Mouse (Mus musculus) erythroblast, adult 5-6 weeks (primary cell): ENCODE data around the gene Tmem38a. TPM values are rescaled to one million over a fixed set of nuclear protein-coding genes. Genes with fewer than 3 reads are reported as not detected.

ENCODE experiments used
- ATAC-seq: replicated peaks from 2 replicates; pipeline ENCODE4 v1.8.0; 2016; ENCODE audit warnings: moderate number of reproducible peaks, mild to moderate bottlenecking, moderate TSS enrichment, inconsistent platforms; ENCODE audit not compliant: poor library complexity, low FRiP score, severe bottlenecking
- total RNA-seq, 2 experiments: library from RNA; stranded (forward) in 1 of 2; stranded (reverse) in 1 of 2; fragments of 150-400 nt in 1 of 2; fragments of 200-764, 138-1000 nt in 1 of 2; gene quantifications; 2 replicates each; pipeline versions ENCODE4 v1.2.3 to v1.2.4; 2015 to 2017; ENCODE audit warnings: low replicate concordance in 2 of 2

Tmem38a gene
- total RNA-seq, 2 experiments from 2014 or later: 1.7 TPM; not detected in 1

GRCm38 (mm10) chr8:72579374-72579773, 7.5 kb downstream of the Tmem38a start:
- no peak for ATAC-seq

- ATAC-seq: no peak
These were observed 11.4 kb downstream of the Tmem38a start for GRCm38 (mm10) chr8:72583056-72583771.

GRCm38 (mm10) chr8:72584390-72584789, 12.5 kb downstream of the Tmem38a start:
- no peak for ATAC-seq

GRCm38 (mm10) chr8:72587806-72588205, 16.0 kb downstream of the Tmem38a start:
- no peak for ATAC-seq

GRCm38 (mm10) chr8:72588865-72589264, 17.0 kb downstream of the Tmem38a start:
- ATAC-seq: no peak

GRCm38 (mm10) chr8:72589286-72589685, 17.4 kb downstream of the Tmem38a start:
- no peak for ATAC-seq

GRCm38 (mm10) chr8:72590198-72590597, 18.3 kb downstream of the Tmem38a start:
- peak; percentile 72 for ATAC-seq

Other genes with a start within 250 kb of the Tmem38a start
- gene Eps15l1, start 150.6 kb upstream of the Tmem38a start, total RNA-seq (2015; ENCODE audit: low replicate concordance): 59.4 and 72.1 TPM in 2 replicates
- gene Eps15l1, start 150.6 kb upstream of the Tmem38a start, total RNA-seq (2017; ENCODE audit: low replicate concordance): 51.5 and 52.3 TPM in 2 replicates
- not detected in 2 replicates for gene Calr3, start 128.2 kb upstream of the Tmem38a start, total RNA-seq (2015; ENCODE audit: low replicate concordance)
- gene Calr3, start 128.2 kb upstream of the Tmem38a start, total RNA-seq (2017; ENCODE audit: low replicate concordance): 0.77 TPM in 1 of 2 replicates, not detected in the other
- gene 1700030K09Rik, start 128.2 kb upstream of the Tmem38a start, total RNA-seq (2015; ENCODE audit: low replicate concordance): 0.38 and 0.63 TPM in 2 replicates
- gene 1700030K09Rik, start 128.2 kb upstream of the Tmem38a start, total RNA-seq (2017; ENCODE audit: low replicate concordance): 0.60 and 2.4 TPM in 2 replicates
- 25.7 and 29.0 TPM in 2 replicates for gene Cherp, start 96.8 kb upstream of the Tmem38a start, total RNA-seq (2015; ENCODE audit: low replicate concordance)
- gene Cherp, start 96.8 kb upstream of the Tmem38a start, total RNA-seq (2017; ENCODE audit: low replicate concordance): 6.0 and 7.7 TPM in 2 replicates
- 11.3 and 11.9 TPM in 2 replicates for gene Slc35e1, start 79.4 kb upstream of the Tmem38a start, total RNA-seq (2015; ENCODE audit: low replicate concordance)
- gene Slc35e1, start 79.4 kb upstream of the Tmem38a start, total RNA-seq (2017; ENCODE audit: low replicate concordance): 18.8 and 21.6 TPM in 2 replicates
- 4.2 and 4.8 TPM in 2 replicates for gene Med26, start 23.8 kb upstream of the Tmem38a start, total RNA-seq (2015; ENCODE audit: low replicate concordance)
- gene Med26, start 23.8 kb upstream of the Tmem38a start, total RNA-seq (2017; ENCODE audit: low replicate concordance): 3.2 and 3.8 TPM in 2 replicates
- 15.9 and 46.7 TPM in 2 replicates for gene Smim7, start 967 bp upstream of the Tmem38a start, total RNA-seq (2015; ENCODE audit: low replicate concordance)
- 21.3 and 22.9 TPM in 2 replicates for gene Smim7, start 967 bp upstream of the Tmem38a start, total RNA-seq (2017; ENCODE audit: low replicate concordance)
- gene Nwd1, start 74.7 kb downstream of the Tmem38a start, total RNA-seq (2015; ENCODE audit: low replicate concordance): 0.58 and 0.84 TPM in 2 replicates
- 0.14 and 1.3 TPM in 2 replicates for gene Nwd1, start 74.7 kb downstream of the Tmem38a start, total RNA-seq (2017; ENCODE audit: low replicate concordance)
- 25.1 and 34.8 TPM in 2 replicates for gene Sin3b, start 151.2 kb downstream of the Tmem38a start, total RNA-seq (2015; ENCODE audit: low replicate concordance)
- 17.7 and 31.8 TPM in 2 replicates for gene Sin3b, start 151.2 kb downstream of the Tmem38a start, total RNA-seq (2017; ENCODE audit: low replicate concordance)
- gene F2rl3, start 189.8 kb downstream of the Tmem38a start, total RNA-seq (2015; ENCODE audit: low replicate concordance): not detected in 2 replicates
- 0.98 TPM in 1 of 2 replicates, not detected in the other for gene F2rl3, start 189.8 kb downstream of the Tmem38a start, total RNA-seq (2017; ENCODE audit: low replicate concordance)